Mouse (Mus musculus) monocyte, adult 5-6 weeks (primary cell): ENCODE results near the gene Bcar3. TPM values are rescaled to one million over a fixed set of nuclear protein-coding genes. Genes with fewer than 3 reads are reported as not detected.
A peak's percentile ranks its signal among the peaks of the same experiment; 100 is the strongest.
"Not testable (repeated sequence)": the region's sequence is repeated elsewhere in the genome, so short reads cannot be mapped to it uniquely, and the experiment has no call there.

Experiments used
- ATAC-seq: fragments of 153-309, 156-312 bp; replicated peaks from 2 replicates; pipeline ENCODE4 v1.8.0; 2017; ENCODE audit warnings: mild to moderate bottlenecking; ENCODE audit not compliant: low TSS enrichment, insufficient number of reproducible peaks, severe bottlenecking, poor library complexity, low FRiP score
- total RNA-seq: library from RNA; stranded (forward); fragments of 200-1000, 200-491, 200-594 nt; gene quantifications from 3 replicates; pipeline ENCODE4 v1.2.3, GENCODE M21; 2017

Gene Bcar3
- total RNA-seq, 1 experiment from 2014 or later = 13.0 TPM

GRCm38 (mm10) chr3:122289344-122289743, 4.6 kb upstream of the Bcar3 start:
- ATAC-seq = not testable (repeated sequence)

DNA sequence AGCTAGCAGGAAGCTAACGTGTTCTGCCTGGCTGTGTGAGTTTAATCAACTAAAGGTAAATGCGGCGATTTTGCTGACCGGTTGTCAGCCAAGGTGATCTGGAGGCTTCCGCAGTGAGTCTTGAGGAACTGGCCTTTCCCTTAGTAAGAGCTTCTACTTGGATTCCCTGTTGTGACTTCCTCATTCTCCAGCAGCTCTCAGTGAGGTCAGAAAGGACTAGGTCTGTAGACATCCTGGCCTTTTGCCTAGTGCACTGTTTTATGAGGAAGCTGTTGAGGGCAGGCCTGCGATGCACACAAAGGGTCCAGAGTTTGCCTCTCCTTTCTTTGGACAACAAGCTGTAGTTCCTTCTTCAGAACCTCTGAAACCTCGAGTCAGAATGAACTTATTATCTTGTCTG, 3.2 kb upstream of the Bcar3 start:
- peak; percentile 72 for ATAC-seq

- ATAC-seq = no peak
Observed at GRCm38 (mm10) chr3:122291828-122292227, 2.1 kb upstream of the Bcar3 start.

GRCm38 (mm10) chr3:122292300-122293222, 1.4 kb upstream of the Bcar3 start:
- ATAC-seq = peak; percentile 54

DNA sequence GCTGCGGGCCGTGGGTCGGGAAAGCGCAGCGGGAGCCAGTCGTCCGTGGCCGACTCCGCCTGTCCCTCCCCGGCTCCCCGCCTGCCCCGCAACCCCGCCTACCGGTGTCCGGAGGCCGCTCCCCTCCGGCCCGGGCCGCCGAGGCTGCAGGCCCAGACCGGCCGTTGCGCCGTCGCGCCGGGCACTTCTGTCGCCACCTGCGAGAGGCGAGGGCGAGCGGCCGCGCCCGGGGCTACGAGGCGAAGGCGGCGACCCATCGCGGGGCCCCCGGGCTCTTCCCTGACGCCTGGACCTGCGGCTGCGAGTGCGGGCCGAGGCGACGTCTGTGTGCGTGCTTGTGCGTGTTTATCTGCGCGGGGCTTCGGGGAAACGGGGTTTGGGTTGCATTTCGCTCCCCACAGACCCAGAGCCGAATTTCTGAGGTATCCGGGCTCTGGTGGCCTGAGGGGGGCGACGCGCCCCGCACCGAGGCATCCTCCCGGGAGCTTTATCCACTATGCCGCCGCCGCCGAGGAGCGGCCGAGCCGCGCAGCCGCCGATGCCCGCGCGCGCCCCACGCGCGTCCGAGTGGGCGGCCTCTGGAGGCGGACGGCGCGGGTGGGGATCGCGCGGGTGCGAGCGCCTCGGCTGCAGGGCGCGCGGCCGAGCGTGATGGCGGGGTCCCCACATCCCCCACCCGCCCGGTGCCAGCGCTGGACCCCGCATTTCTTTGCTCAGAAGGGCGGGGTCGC, 548 bp upstream of the Bcar3 start:
- no peak for ATAC-seq

DNA sequence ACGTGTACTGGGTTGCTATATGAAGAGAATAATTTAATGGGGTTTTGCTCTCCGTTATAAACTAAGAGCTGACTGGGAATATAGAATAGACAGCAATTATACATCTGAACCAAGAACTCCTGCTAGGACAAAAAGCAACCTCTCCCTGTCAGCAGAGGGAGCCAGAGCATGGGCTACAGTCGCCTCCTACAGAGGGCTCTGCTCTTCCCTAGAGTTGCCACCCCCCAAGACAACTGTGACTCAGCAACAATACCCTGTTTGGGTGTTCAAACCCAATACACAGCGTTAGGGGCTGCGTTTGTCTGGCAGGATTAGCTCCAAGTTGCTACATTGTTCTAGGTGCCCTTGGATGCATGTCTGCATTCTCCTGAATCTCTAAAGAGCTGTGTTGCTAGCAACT, 1.6 kb downstream of the Bcar3 start:
- ATAC-seq = no peak

- ATAC-seq = no peak
Observed at GRCm38 (mm10) chr3:122296979-122297378, 3.0 kb downstream of the Bcar3 start.

GRCm38 (mm10) chr3:122300983-122301919, 7.3 kb downstream of the Bcar3 start:
- no peak for ATAC-seq

DNA sequence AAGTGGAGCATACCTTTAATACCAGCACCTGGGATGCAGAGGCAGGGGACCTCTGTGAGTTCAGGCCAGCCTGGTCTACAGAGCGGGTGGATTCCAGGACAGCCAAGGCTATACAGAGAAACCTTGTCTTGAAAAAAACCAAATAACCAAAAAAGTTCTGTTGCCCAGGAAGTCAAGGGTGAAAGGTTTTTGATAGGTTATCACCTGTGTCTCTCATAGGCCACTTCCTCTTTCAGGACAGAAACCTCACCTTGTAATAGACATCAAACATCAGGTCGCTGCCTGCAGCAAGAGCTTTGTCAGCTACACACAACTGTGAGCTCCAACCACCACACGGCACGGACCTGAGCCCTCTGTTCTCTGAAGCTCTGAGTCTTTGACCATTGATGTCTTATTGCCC, 10.6 kb downstream of the Bcar3 start:
- no peak for ATAC-seq

GRCm38 (mm10) chr3:122307894-122308671, 14.1 kb downstream of the Bcar3 start:
- peak; percentile 64 for ATAC-seq

DNA sequence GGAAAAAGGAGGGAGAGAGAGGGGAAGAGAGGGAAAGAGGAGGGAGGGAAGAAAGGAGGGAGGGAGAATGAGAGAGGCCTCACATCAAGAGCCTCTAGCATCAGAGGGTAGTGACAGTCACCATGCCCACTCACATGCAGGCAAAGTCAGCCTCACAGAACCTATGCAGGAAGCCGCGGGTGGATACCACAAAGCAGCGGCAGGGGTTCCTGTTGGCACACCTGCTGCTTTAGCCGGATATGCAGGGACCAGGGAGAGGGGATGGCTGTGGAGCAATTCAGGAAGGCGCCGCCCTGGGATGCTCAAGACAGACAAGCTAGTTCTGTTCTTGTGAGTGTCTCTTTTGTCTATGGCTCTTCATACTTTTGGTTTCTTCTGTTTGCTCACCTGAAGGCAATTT, 15.0 kb downstream of the Bcar3 start:
- no peak for ATAC-seq

- peak; percentile 63 for ATAC-seq
Observed at GRCm38 (mm10) chr3:122312078-122312477, 18.1 kb downstream of the Bcar3 start.

DNA sequence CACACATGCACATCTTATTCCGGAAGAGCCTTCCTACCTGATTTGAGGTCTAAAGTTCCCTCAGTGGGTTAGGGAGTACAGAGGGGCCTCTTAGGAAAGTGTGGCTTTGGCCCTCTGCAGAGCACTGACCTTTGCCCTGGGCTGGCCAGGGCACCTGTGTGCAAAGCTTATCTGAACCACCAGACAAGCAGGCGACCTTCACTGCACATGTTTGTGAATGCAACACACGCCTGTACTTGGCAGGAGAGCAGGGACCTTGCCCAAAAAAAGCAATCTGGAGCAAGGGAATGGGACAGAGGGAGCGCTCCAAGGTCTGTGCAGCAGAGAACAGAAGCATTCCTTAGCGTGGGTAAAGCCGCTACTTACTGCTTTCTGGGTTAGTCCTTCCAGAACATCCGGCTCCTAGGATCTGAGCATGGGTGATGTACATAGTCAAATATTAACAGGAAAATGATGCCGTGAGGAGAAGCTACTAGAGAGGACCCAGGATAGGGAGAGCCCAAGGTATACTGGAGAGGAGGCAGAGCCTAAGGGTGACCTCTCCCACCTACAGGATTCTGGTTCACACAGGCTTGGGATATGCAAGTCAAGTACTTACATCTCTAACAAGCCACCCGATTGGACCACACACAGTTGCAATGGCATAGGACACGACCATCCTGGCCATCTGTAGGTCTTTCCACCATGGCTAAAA, 19.1 kb downstream of the Bcar3 start:
- no peak for ATAC-seq

- no peak for ATAC-seq
Observed at GRCm38 (mm10) chr3:122313936-122314335, 20.0 kb downstream of the Bcar3 start.

- no peak for ATAC-seq
Observed at GRCm38 (mm10) chr3:122316621-122317020, 22.7 kb downstream of the Bcar3 start.

DNA sequence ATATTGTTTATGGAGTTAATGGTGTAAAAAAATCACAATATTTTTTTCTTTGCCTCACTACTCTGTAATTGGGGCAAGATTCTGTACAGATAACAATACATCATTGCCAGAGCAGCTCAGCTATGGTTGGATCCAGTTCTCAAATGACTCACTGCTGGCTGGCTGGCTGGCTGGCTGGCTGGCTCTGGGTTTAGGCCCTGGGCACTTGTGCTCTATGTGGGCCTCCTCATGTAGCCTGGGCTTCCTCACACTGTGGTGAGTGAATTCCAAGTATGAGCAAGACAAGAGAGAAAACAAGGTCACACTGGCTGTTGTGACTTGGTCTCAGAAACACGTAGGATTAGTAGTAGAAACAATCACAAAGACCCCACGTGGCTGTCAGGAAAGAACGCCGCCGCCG, 23.4 kb downstream of the Bcar3 start:
- no peak for ATAC-seq

DNA sequence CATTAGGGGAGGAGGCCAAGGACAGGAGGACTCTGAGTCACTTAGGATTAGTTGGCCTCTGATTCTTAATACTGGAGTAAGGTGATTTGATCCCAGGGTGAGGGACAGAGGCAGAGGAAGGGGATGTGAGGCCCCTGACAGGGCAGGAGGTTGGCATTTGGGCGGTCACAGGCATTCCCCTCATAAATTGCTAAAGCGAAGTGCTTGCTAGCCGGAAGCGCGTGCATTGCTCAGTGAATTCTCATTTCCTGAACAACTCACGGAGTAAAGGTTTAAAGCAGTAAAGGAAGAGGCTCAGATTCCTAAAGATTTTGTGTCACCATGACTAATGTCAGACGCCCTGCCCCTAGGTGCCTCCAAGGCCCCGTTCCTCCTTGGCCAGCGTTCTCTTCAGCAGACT, 28.3 kb downstream of the Bcar3 start:
- no peak for ATAC-seq

- no peak for ATAC-seq
Observed at GRCm38 (mm10) chr3:122323841-122324240, 29.9 kb downstream of the Bcar3 start.
